Mouse (Mus musculus) cerebellum, postnatal 36 days (tissue): Measurements from ENCODE around the gene Taf8.

Source experiments
- DNase-seq, 2 experiments: peaks; one replicate each; pipeline ENCODE4 v3.0.0; 2021 to 2022; ENCODE audit warnings: mixed read lengths in 2 of 2

Taf8 gene

GRCm38 (mm10) chr17:47450880-47451565 is 51.1 kb downstream of the Taf8 start:
- no peak for DNase-seq

DNA sequence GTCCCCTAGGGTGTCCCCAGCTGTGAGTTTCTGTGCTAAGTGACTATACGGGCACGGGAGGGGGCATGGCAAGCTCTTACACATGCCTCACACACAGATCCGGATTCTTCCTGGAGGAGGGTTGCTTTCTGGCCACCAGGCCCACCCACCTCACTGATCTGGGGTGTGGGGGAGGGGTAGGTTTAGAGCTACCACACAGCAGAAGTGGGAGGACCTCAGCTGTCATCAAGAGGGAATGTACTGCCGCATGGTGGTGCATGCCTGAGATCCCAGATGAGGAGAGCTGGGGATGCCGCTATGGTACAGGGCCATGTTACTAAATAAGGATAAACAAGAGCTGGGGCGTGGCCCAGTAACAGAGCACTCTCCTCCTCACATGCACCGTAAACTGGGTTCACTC is 51.9 kb downstream of the Taf8 start:
- DNase-seq: no peak

DNA sequence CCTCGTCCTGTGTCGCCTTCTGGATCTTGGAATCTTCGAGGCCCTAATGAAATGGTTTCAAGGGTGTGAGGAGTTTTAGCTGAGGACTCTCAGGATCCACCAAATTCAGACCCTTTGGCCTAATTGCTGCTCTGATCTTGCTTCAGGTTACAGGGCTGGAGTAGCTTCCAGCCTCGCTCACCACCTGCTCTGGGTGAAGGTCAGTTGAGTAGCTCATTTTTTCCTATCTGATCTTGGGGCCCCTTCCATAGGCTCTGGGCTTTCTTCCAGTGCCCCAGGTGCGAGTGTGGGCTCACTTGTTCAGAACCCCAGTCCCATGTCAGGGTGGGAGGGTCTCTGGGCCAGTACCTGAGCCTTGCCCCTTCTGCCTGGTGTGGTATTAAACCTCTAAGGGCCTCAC is 52.7 kb downstream of the Taf8 start:
- no peak for DNase-seq

GRCm38 (mm10) chr17:47448523-47449372 is 53.3 kb downstream of the Taf8 start:
- no peak for DNase-seq

DNA sequence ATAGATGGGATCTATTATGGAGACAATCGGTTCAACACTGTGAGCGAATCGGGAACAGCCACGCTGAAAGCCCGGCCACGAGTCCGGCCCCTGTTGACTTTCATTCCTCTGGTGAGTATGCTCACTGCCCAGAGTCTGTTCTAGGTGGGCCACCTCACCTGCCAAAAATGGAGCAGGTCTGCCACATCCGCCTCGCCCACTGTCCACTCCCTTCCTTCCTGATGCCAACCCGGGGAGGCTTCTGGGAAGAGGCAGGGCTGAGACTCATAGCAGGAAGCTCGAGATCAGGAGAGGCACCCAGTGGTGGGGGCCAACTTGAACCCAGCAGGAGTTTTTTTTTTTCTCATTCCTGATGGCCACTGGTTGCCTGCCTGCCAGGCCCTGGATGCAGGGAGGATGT is 55.5 kb downstream of the Taf8 start:
- DNase-seq: no peak

GRCm38 (mm10) chr17:47446025-47446424 is 56.1 kb downstream of the Taf8 start:
- no peak for DNase-seq

DNA sequence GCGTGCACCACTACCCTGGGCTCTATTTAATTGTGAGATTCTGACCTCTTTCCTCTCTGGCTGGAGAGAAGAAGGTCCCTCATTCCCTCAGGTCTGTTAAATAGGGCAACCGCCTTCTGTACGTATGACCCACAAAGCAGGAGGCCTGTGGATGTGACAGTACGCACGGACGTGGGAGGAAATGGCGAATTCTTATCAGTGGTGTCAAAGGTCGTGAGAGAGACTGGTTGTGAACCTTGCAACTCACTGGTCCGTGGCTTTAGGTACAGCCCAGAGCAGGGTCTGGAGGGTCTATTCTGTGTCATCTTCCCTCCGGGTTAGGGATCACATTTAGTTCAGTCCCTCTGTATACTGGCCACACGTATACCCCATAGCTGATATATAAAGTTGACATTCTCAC is 56.6 kb downstream of the Taf8 start:
- no peak for DNase-seq

DNA sequence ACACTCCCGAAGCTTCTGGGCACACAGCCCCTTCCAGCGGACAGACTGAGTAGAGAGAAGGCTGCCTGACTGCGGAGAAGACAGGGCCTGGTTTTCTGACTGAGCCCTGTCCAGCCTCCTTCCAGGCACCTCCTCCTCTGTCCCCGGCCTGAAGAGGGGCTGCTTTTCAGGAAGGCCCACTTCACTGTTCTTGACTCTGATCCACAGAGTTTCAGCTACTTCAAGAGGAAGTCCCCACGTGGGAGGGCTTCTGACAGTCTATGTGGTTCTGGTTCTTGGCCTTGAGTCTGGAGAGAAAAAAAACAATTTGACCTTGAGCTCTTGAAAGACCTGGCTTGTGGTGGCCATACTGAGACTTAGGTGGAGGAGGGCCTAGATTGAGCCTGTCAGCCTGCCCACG is 58.0 kb downstream of the Taf8 start:
- no peak for DNase-seq

GRCm38 (mm10) chr17:47442271-47442670 is 59.8 kb downstream of the Taf8 start:
- DNase-seq: no peak

GRCm38 (mm10) chr17:47441296-47442051 is 60.6 kb downstream of the Taf8 start:
- no peak for DNase-seq

DNA sequence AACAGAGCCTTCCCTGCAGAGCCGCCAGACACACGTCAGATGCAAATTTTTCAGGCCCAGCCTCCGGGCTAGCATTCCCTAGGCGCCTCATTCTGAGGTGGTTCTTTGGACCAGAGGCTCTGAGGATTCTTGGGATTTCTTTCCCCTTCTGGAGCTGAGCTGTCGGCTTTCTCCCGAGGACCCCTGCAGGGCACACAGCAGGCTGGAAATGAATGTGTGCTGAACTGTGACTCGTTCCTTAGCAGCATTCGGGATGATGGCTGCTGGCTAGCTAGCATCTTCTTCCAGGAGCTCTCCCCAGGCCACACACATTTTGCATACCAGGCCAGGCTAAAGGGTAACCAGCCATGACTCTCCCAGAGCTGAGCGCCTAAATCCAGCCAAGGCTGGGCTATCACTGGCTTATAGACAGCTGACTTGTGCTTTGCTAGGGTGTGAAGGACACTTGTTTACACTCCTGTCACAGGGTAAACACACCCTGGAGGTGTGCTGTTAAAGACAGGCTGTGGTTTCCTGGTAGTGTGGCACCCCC is 61.7 kb downstream of the Taf8 start:
- DNase-seq: no peak

- no peak for DNase-seq
Observed at GRCm38 (mm10) chr17:47439396-47440028, 62.6 kb downstream of the Taf8 start.

GRCm38 (mm10) chr17:47438611-47439010 is 63.5 kb downstream of the Taf8 start:
- no peak for DNase-seq

DNA sequence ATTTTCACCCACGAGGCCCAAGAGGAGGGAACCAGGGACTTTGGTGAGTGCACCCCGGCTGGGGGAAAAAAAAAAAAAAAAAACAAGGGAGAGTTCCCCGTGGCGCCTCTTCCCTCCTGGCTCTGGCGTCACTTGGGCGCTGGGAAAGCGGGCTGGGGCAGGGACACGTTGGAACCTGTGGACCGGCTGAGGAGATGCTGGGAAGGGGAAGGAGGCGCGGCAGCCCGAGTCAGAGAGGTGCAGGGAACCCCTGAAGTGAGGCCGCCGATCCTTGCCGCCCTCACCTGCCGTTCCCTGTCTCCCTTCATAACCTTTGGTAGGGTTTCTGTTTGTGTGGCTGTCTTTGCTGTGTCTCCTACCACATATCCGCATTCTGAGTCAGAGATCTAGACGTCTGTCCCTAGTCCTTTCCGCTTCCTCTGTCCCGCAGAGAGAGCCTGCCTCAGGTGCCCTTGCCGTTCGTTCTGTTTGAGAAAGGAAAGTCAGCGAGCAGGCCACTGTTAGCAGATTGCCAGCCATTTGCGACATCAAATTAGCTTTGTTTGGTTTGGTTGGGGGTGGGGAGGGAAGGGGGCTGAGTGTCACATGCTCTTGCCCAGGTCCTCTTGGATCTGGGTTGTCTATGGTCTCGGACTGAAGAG is 65.1 kb downstream of the Taf8 start, which contains the start of gene 1700001C19Rik:
1700001C19Rik (minus strand) TSS at position 470 of the 641 bp plus-strand sequence.
- DNase-seq: no peak

DNA sequence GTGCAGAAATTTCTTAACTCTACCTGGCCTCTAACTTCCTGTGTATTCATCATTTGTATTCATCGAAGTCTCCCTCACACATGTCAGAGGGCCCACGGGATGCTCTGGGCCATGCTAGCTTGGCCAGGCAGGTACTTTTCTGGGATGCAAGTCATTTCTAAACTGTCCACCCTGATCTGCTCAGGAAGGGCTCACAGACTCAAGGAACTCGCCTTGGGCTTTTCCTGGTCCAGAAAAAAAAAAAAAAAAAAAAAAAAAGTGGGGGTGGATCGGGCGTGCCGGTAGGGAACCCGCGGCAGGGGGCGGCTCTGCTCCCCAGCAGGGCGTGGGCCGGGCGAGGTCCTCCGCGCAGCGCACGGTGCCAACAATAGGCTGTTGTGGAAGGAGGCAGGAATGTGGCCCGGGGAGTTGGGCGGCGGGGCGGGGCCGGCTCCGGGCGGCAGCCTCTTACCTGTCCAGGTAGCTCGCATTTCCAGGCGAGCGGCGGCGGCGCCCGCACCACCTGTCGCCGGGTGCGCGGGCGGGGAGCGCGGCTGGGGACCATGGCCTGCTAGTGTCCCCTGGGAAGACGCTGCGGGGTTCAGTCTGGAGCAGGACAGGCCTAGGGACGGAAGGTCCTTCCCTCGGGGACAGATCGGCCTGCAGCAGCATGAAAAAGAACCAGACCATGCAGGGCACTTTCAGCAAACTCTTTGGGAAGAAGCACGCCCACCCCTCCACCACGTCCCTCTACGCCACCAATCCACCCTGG is 65.8 kb downstream of the Taf8 start, which contains the start of gene AI661453:
AI661453 (plus strand) TSS at position 460 of the 751 bp plus-strand sequence.
- DNase-seq: no peak
